Mouse (Mus musculus) MEL (cell line): ENCODE results near the gene Celsr2. TPM values are rescaled to one million over a fixed set of nuclear protein-coding genes. Genes with fewer than 3 reads are reported as not detected.

Experiments used
- DNase-seq: peaks from one replicate; pipeline ENCODE4 v3.0.0; 2011; ENCODE audit warnings: low read depth, low spot score
- H3K27ac ChIP-seq: 2 replicates; pipeline ENCODE4 v1.5.1; 2012; ENCODE audit warnings: low read depth, mild to moderate bottlenecking, control low read depth, low read length, moderate library complexity; ENCODE audit not compliant: control insufficient read depth
- H3K27me3 ChIP-seq, 2 experiments: fragments of 150-350 bp in 1 of 2; sonication (generic) in 1 of 2; 2 replicates each; pipeline ENCODE4 v1.6.1; 2012; ENCODE audit warnings: low read length in 2 of 2, mild to moderate bottlenecking in 2 of 2, improper control_type of control experiment in 1 of 2, moderate library complexity in 1 of 2; ENCODE audit not compliant: insufficient read depth in 2 of 2, control insufficient read depth in 1 of 2
- H3K36me3 ChIP-seq, 2 experiments: 2 replicates each; pipeline ENCODE4 v1.6.1; 2012 to 2014; ENCODE audit warnings: low read length in 2 of 2, improper control_type of control experiment in 1 of 2, inconsistent platforms in 1 of 2, mild to moderate bottlenecking in 1 of 2; ENCODE audit not compliant: insufficient read depth in 2 of 2, control insufficient read depth in 1 of 2
- H3K4me1 ChIP-seq, 2 experiments: fragments of 150-350 bp in 1 of 2; sonication (generic) in 1 of 2; 2 replicates each; pipeline ENCODE4 v1.6.1; 2012; ENCODE audit warnings: low read length in 2 of 2, improper control_type of control experiment in 1 of 2, mild to moderate bottlenecking in 1 of 2; ENCODE audit not compliant: insufficient read depth in 2 of 2, control insufficient read depth in 1 of 2
- H3K4me3 ChIP-seq, 2 experiments: fragments of 150-350 bp in 1 of 2; sonication (generic) in 1 of 2; 2 replicates each; pipeline ENCODE4 v1.5.1; 2012; ENCODE audit warnings: low read depth in 2 of 2, low read length in 2 of 2, mild to moderate bottlenecking in 2 of 2, moderate library complexity in 2 of 2, control low read depth in 1 of 2, improper control_type of control experiment in 1 of 2; ENCODE audit not compliant: control insufficient read depth in 1 of 2, insufficient read depth in 1 of 2
- H3K79me2 ChIP-seq: 2 replicates; pipeline ENCODE4 v1.6.1; 2012; ENCODE audit warnings: mild to moderate bottlenecking, low read length, moderate library complexity; ENCODE audit not compliant: control insufficient read depth, poor library complexity, insufficient read depth
- H3K9ac ChIP-seq: 2 replicates; pipeline ENCODE4 v1.6.1; 2012; ENCODE audit warnings: low read depth, mild to moderate bottlenecking, control low read depth, low read length, moderate library complexity; ENCODE audit not compliant: control insufficient read depth, poor library complexity, severe bottlenecking
- H3K9me3 ChIP-seq: fragments of 150-350 bp; sonication (generic); replicated peaks from 2 replicates; pipeline ENCODE4 v1.6.1; 2012; ENCODE audit warnings: mild to moderate bottlenecking, low read length, improper control_type of control experiment, moderate library complexity; ENCODE audit not compliant: insufficient read depth
- BHLHE40 ChIP-seq: IDR thresholded peaks from 2 replicates; pipeline ENCODE4 v1.6.1; 2012; ENCODE audit warnings: low read depth, mild to moderate bottlenecking, inconsistent platforms, low read length, improper control_type of control experiment, borderline replicate concordance
- CHD2 ChIP-seq: IDR thresholded peaks from 2 replicates; pipeline ENCODE4 v1.6.1; 2011; ENCODE audit warnings: low read length, improper control_type of control experiment
- E2F4 ChIP-seq: IDR thresholded peaks from 2 replicates; pipeline ENCODE4 v1.6.1; 2011; ENCODE audit warnings: low read depth, low read length, improper control_type of control experiment, borderline replicate concordance
- ELF1 ChIP-seq: IDR thresholded peaks from 2 replicates; pipeline ENCODE4 v1.6.1; 2014; ENCODE audit warnings: low read depth, mild to moderate bottlenecking, inconsistent platforms, low read length, improper control_type of control experiment, moderate library complexity
- EP300 ChIP-seq, 2 experiments: IDR thresholded peaks; 2 replicates each; pipeline ENCODE4 v1.6.1; 2011; ENCODE audit warnings: improper control_type of control experiment in 2 of 2, low read length in 2 of 2, low read depth in 1 of 2, mild to moderate bottlenecking in 1 of 2
- GABPA ChIP-seq: IDR thresholded peaks from 2 replicates; pipeline ENCODE4 v1.6.1; 2012; ENCODE audit warnings: low read depth, mild to moderate bottlenecking, inconsistent platforms, low read length, improper control_type of control experiment, moderate library complexity
- GATA1 ChIP-seq: IDR thresholded peaks from 2 replicates; pipeline ENCODE4 v1.6.1; 2011; ENCODE audit warnings: low read depth, low read length, improper control_type of control experiment
- HCFC1 ChIP-seq: IDR thresholded peaks from 2 replicates; pipeline ENCODE4 v1.6.1; 2012; ENCODE audit warnings: low read depth, mild to moderate bottlenecking, inconsistent platforms, low read length, improper control_type of control experiment, moderate library complexity
- JUND ChIP-seq: IDR thresholded peaks from 2 replicates; pipeline ENCODE4 v1.6.1; 2011; ENCODE audit warnings: low read depth, mild to moderate bottlenecking, improper control_type of control experiment, low read length
- KAT2A ChIP-seq: conservative IDR thresholded peaks from 2 replicates; pipeline ENCODE4 v1.6.1; 2012; ENCODE audit warnings: low read depth, low read length, improper control_type of control experiment, inconsistent platforms
- MAFK ChIP-seq: IDR thresholded peaks from 2 replicates; pipeline ENCODE4 v1.6.1; 2011; ENCODE audit warnings: low read depth, mild to moderate bottlenecking, low read length, improper control_type of control experiment, borderline replicate concordance
- MAX ChIP-seq: IDR thresholded peaks from 2 replicates; pipeline ENCODE4 v1.6.1; 2011; ENCODE audit warnings: low read length, improper control_type of control experiment
- MAZ ChIP-seq: IDR thresholded peaks from 2 replicates; pipeline ENCODE4 v1.6.1; 2012; ENCODE audit warnings: low read depth, mild to moderate bottlenecking, inconsistent platforms, low read length, improper control_type of control experiment
- MEF2A ChIP-seq: IDR thresholded peaks from 2 replicates; pipeline ENCODE4 v1.6.1; 2014; ENCODE audit warnings: low read depth, mild to moderate bottlenecking, inconsistent platforms, low read length, improper control_type of control experiment; ENCODE audit not compliant: poor library complexity, insufficient replicate concordance, severe bottlenecking; ENCODE audit errors: extremely low read depth
- MYB ChIP-seq: IDR thresholded peaks from 2 replicates; pipeline ENCODE4 v1.6.1; 2011; ENCODE audit warnings: mild to moderate bottlenecking, low read depth, low read length, improper control_type of control experiment
- NELFE ChIP-seq: IDR thresholded peaks from 2 replicates; pipeline ENCODE4 v1.6.1; 2011; ENCODE audit warnings: low read depth, low read length, improper control_type of control experiment
- POLR2AphosphoS5 ChIP-seq: IDR thresholded peaks from 2 replicates; pipeline ENCODE4 v1.6.1; 2012; ENCODE audit warnings: low read depth, borderline replicate concordance, mild to moderate bottlenecking, inconsistent platforms, low read length, moderate library complexity, mixed read lengths
- RAD21 ChIP-seq: IDR thresholded peaks from 2 replicates; pipeline ENCODE4 v1.6.1; 2011; ENCODE audit warnings: mild to moderate bottlenecking, low read depth, low read length, improper control_type of control experiment
- RCOR1 ChIP-seq: IDR thresholded peaks from 2 replicates; pipeline ENCODE4 v1.6.1; 2012; ENCODE audit warnings: low read depth, mild to moderate bottlenecking, inconsistent platforms, low read length, improper control_type of control experiment
- USF1 ChIP-seq: IDR thresholded peaks from 2 replicates; pipeline ENCODE4 v1.6.1; 2014; ENCODE audit warnings: low read depth, mild to moderate bottlenecking, inconsistent platforms, low read length, improper control_type of control experiment, moderate library complexity
- ZKSCAN1 ChIP-seq: IDR thresholded peaks from 2 replicates; pipeline ENCODE4 v1.6.1; 2012; ENCODE audit warnings: low read depth, mild to moderate bottlenecking, inconsistent platforms, low read length, improper control_type of control experiment, moderate library complexity
- ZNF384 ChIP-seq: IDR thresholded peaks from 2 replicates; pipeline ENCODE4 v1.6.1; 2012; ENCODE audit warnings: low read depth, mild to moderate bottlenecking, inconsistent platforms, low read length, improper control_type of control experiment
- polyA plus RNA-seq, 2 experiments: library from polyadenylated mRNA; stranded (reverse) in 1 of 2; unstranded in 1 of 2; fragments of >175 nt in 1 of 2; fragments of >200 nt in 1 of 2; gene quantifications; 2 replicates each; pipeline versions ENCODE4 v1.2.1 to v1.2.4; 2012; ENCODE audit warnings: low replicate concordance in 2 of 2, low read depth in 1 of 2; ENCODE audit not compliant: insufficient read length in 2 of 2, insufficient read depth in 1 of 2, missing spikeins in 1 of 2
- total RNA-seq: library from RNA; depleted of rRNA; stranded (reverse); fragments of 300-350 nt; gene quantifications from 2 replicates; pipeline ENCODE4 v1.2.3, GENCODE M21; 2012

Gene Celsr2
- total and polyA plus RNA-seq, 3 experiments, result 0.04 TPM; not detected in 2

DNA sequence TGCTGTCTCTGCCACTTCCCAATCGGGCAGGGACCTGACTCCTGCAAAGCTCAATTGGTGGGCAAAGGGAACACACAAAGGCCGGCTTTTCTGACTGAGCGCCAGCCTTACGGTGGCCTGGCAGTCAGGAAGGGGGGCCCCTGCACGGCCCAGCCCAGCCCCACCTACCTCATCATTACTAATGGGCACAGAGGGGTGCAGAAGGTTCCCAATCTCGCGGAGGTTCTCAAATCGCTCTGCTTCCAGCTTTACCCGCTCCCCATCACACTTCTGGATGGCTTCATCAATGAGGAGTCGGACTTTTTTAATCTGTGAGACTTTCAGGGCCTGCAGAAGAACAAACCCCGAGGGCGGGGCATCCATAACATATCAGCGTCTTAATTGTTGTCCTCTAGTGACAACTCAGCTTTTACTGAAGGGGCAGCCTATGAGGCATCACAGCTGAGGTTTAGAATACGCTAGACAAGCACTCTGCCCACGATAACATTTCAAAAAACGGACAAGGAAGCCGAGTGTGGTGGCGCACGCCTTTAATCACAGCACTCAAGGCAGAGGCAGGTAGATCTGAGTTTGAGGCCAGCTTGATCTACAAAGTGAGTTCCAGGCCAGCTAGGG lies 18.6 kb upstream of the Celsr2 start:
- H3K9ac ChIP-seq, result no peak overlapping the region
- H3K4me3 ChIP-seq, result no peak overlapping the region
- peaks cover 13% of the 10 kb centered on the region for H3K79me2 ChIP-seq
- peaks cover 0 to 38% of the 10 kb centered on the region in 2 experiments; a peak in 3 of 4 replicates for H3K36me3 ChIP-seq
- H3K4me1 ChIP-seq, result no peaks in the 10 kb centered on the region
- no peaks in the 10 kb centered on the region for H3K9me3 ChIP-seq
- no peak for TF ChIP-seq MYB
- TF ChIP-seq GABPA, result no peak
- TF ChIP-seq MEF2A, result no peak
- TF ChIP-seq USF1, result no peak
- TF ChIP-seq MAX, result no peak
- TF ChIP-seq EP300 (IDR thresholded peaks at IDR 0.05; ENCODE audit: low read depth in 1 of 2, low read length in 2 of 2), result no peak
- TF ChIP-seq JUND, result no peak
- TF ChIP-seq RCOR1, result no peak
- no peak for TF ChIP-seq GATA1
- TF ChIP-seq POLR2AphosphoS5, result no peak
- H3K27ac ChIP-seq, result no peak overlapping the region
- no peaks in the 10 kb centered on the region for H3K27me3 ChIP-seq
- no peak for DNase-seq

GRCm38 (mm10) chr3:108433188-108433880 lies 18.0 kb upstream of the Celsr2 start:
- TF ChIP-seq HCFC1, result no peak
- no peak for DNase-seq
- peaks cover 0 to 38% of the 10 kb centered on the region in 2 experiments; a peak in 2 of 4 replicates for H3K36me3 ChIP-seq
- H3K27me3 ChIP-seq, result no peaks in the 10 kb centered on the region
- peaks cover 7% of the 10 kb centered on the region for H3K79me2 ChIP-seq
- no peaks in the 10 kb centered on the region for H3K9me3 ChIP-seq
- no peaks in the 10 kb centered on the region for H3K4me1 ChIP-seq
- no peak overlapping the region for H3K4me3 ChIP-seq
- no peak overlapping the region for H3K27ac ChIP-seq
- H3K9ac ChIP-seq, result no peak overlapping the region

GRCm38 (mm10) chr3:108432542-108433187 lies 17.3 kb upstream of the Celsr2 start:
- Histone ChIP-seq H3K9me3 (no peaks in the 10 kb centered on the region), H3K79me2 (peaks cover 2% of the 10 kb centered on the region; the same call in 1 of the 2 replicates), H3K27me3 (no peaks in the 10 kb centered on the region), H3K27ac (no peak overlapping the region), H3K9ac (no peak overlapping the region), H3K4me3 (no peak overlapping the region), H3K36me3 (peaks cover 0 to 43% of the 10 kb centered on the region in 2 experiments; a peak in 2 of 4 replicates), H3K4me1 (no peaks in the 10 kb centered on the region)
- no peak for DNase-seq
- no peak for TF ChIP-seq NELFE
- no peak for TF ChIP-seq ELF1
- no peak for TF ChIP-seq GABPA
- TF ChIP-seq CHD2, result no peak
- no peak for TF ChIP-seq JUND
- TF ChIP-seq KAT2A, result no peak
- no peak for TF ChIP-seq BHLHE40
- no peak for TF ChIP-seq ZNF384
- no peak for TF ChIP-seq MAZ
- TF ChIP-seq E2F4, result no peak
- no peak for TF ChIP-seq RAD21
- TF ChIP-seq ZKSCAN1, result no peak
- TF ChIP-seq MAFK, result no peak
